ENCODE assay signal across 22 mouse cellular contexts in the genomic region with DNA sequence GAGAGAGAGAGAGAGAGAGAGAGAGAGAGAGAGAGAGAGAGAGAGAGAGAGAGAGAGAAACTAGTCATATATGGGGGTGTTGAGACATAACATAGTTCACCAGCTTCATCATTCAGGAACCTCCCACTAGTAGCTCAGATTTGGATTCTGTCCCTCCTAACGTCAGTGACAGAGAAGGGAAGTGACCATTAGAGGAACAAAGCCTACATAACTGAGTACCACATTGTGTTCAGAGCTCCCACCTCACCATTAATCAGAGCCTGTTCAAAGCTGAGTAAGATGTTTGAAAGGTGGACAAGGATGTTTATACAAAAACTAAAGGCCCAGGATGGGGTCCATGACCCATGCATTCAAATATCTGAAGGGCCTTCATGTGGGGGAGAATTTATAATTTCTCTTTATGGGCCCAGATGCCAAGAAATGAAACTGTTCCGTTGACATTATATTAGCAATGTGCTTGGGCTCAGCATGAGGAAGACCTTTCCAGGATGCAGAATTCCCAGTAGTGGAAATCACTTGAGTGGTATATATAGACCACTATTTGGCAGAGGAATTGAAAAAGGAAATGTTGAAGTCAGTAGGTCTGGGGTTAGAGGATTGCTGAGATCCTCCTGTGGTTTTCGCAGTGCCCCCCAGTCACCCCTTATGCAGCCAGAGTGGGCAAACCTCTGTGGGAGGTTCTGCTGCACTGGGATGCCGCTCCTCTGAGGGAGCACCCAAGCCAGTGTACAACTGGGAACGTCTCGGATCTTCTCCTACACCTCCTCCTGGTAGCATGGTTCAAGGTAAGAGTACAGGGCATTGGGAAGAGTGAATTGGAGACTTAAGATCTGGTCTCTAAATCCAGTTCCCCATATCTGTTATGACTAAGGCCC. TPM values are rescaled to one million over a fixed set of nuclear protein-coding genes. Genes with fewer than 3 reads are reported as not detected.
A peak's percentile ranks its signal among the peaks of the same experiment; 100 is the strongest.
DNase-seq lines count a peak whose midpoint lies in the region; ATAC-seq and TF ChIP-seq lines count a peak whose summit lies in the region.
"Had no signal": no experiment of that assay in that cellular context is flagged by ENCODE, and none has a peak within 500 bp of the region (broad histone marks: within the 10 kb centered on the region; RNA-seq: fewer than 3 reads in every experiment).

No protein-coding gene starts in this region.

- no peak overlapping the region for H3K4me3 ChIP-seq in heart, embryonic 15.5 days
- no peak overlapping the region for H3K4me3 ChIP-seq in left cerebral cortex, adult 2 months
- H3K4me3 ChIP-seq in lung, postnatal 0 days (ENCODE audit: low read depth, low read length) = no peak overlapping the region
- no peak overlapping the region for H3K4me3 ChIP-seq in midbrain, embryonic 14.5 days (replicated peaks; ENCODE audit: low read depth, low read length)
- H3K4me3 ChIP-seq: embryonic facial prominence, embryonic 13.5 days; heart, embryonic 12.5 days; hindbrain, embryonic 13.5 days; limb, embryonic 12.5 days; liver, embryonic 15.5 days; neural tube, embryonic 12.5 days had no signal

- peak; percentile 63 for TF ChIP-seq EP300 in lung, postnatal 0 days (IDR thresholded peaks at IDR 0.05)

- no peaks in the 10 kb centered on the region for H3K9me3 ChIP-seq in heart, embryonic 15.5 days (replicated peaks)
- no peaks in the 10 kb centered on the region for H3K9me3 ChIP-seq in lung, postnatal 0 days (ENCODE audit: low read length)
- H3K9me3 ChIP-seq in midbrain, embryonic 14.5 days (ENCODE audit: control insufficient read depth, low read length) = no peaks in the 10 kb centered on the region
- H3K9me3 ChIP-seq: embryonic facial prominence, embryonic 13.5 days; heart, embryonic 12.5 days; hindbrain, embryonic 13.5 days; limb, embryonic 12.5 days; liver, embryonic 15.5 days; neural tube, embryonic 12.5 days had no signal

- H3K27ac ChIP-seq in heart, embryonic 15.5 days = peak overlapping the region; percentile 36
- H3K27ac ChIP-seq in left cerebral cortex, adult 2 months = peak overlapping the region; percentile 50
- peak overlapping the region; percentile 77 for H3K27ac ChIP-seq in lung, postnatal 0 days (ENCODE audit: low read length)
- no peak overlapping the region for H3K27ac ChIP-seq in midbrain, embryonic 14.5 days (replicated peaks; ENCODE audit: low read depth, low read length)
- H3K27ac ChIP-seq: embryonic facial prominence, embryonic 13.5 days; hindbrain, embryonic 13.5 days; limb, embryonic 12.5 days; liver, embryonic 15.5 days; neural tube, embryonic 12.5 days had no signal

- no peaks in the 10 kb centered on the region for H3K36me3 ChIP-seq in heart, embryonic 15.5 days
- peaks cover 4% of the 10 kb centered on the region; the same call in 1 of the 2 replicates for H3K36me3 ChIP-seq in lung, postnatal 0 days (ENCODE audit: insufficient read depth, low read length)
- no peaks in the 10 kb centered on the region for H3K36me3 ChIP-seq in midbrain, embryonic 14.5 days (ENCODE audit: control insufficient read depth, insufficient read depth, low read length)
- H3K36me3 ChIP-seq: embryonic facial prominence, embryonic 13.5 days; hindbrain, embryonic 13.5 days; limb, embryonic 12.5 days; liver, embryonic 15.5 days had no signal

- 72% methylated on average over 6 of the region's 6 CpGs for WGBS in heart, embryonic 15.5 days
- WGBS in lung, postnatal 0 days = 60% methylated on average over 6 of the region's 6 CpGs
- 88% methylated on average over 6 of the region's 6 CpGs for WGBS in midbrain, embryonic 14.5 days

- DNase-seq in heart, adult 9 months (ENCODE audit: low spot score in 2 of 2) = no peak
- peak in 1 of 2 experiments; percentile 34 for DNase-seq in left cerebral cortex, adult 2 months (ENCODE audit: extremely low spot score in 1 of 2, low spot score in 2 of 2)
- DNase-seq in left cerebral cortex, postnatal 14 days (ENCODE audit: low spot score in 2 of 2) = no peak
- peak; percentile 65 for DNase-seq in lung, postnatal 0 days (ENCODE audit: low spot score)
- DNase-seq in lung, adult 18-20 months = no peak
- DNase-seq in midbrain, embryonic 14.5 days = no peak
- no peak for DNase-seq in spleen, adult 18-20 months
- DNase-seq: adrenal gland, postnatal 10 days; cerebellum, adult 2 months; gastrocnemius, postnatal 10 days; kidney, postnatal 14 days; right cerebral cortex, postnatal 14 days; thymus, postnatal 14 days had no signal

- H3K4me2 ChIP-seq in heart, embryonic 15.5 days = no peak overlapping the region
- no peak overlapping the region for H3K4me2 ChIP-seq in lung, postnatal 0 days (replicated peaks; ENCODE audit: low read depth, low read length)
- H3K4me2 ChIP-seq in midbrain, embryonic 14.5 days (ENCODE audit: low read length) = no peak overlapping the region
- H3K4me2 ChIP-seq: embryonic facial prominence, embryonic 13.5 days; heart, embryonic 12.5 days; hindbrain, embryonic 13.5 days; limb, embryonic 12.5 days; liver, embryonic 15.5 days; neural tube, embryonic 12.5 days had no signal

- peaks cover 42% of the 10 kb centered on the region for H3K4me1 ChIP-seq in heart, embryonic 15.5 days (replicated peaks)
- no peaks in the 10 kb centered on the region; the same call in 1 of the 2 replicates for H3K4me1 ChIP-seq in lung, postnatal 0 days (ENCODE audit: insufficient read depth, low read depth, low read length)
- peaks cover 13% of the 10 kb centered on the region for H3K4me1 ChIP-seq in midbrain, embryonic 14.5 days (ENCODE audit: control insufficient read depth, insufficient read depth, low read length)

- no peak for TF ChIP-seq CTCF in left cerebral cortex, adult 2 months (IDR thresholded peaks at IDR 0.05)
- no peak for TF ChIP-seq CTCF in lung, postnatal 0 days (IDR thresholded peaks at IDR 0.05)

- no peak overlapping the region for H3K9ac ChIP-seq in heart, embryonic 15.5 days
- no peak overlapping the region for H3K9ac ChIP-seq in lung, postnatal 0 days (replicated peaks; ENCODE audit: low read depth)
- no peak overlapping the region for H3K9ac ChIP-seq in midbrain, embryonic 14.5 days (replicated peaks; ENCODE audit: low read length)
- H3K9ac ChIP-seq: embryonic facial prominence, embryonic 13.5 days; heart, embryonic 12.5 days; hindbrain, embryonic 13.5 days; limb, embryonic 12.5 days; liver, embryonic 15.5 days; neural tube, embryonic 12.5 days had no signal

- peaks cover 10% of the 10 kb centered on the region; the same call in 1 of the 2 replicates for H3K27me3 ChIP-seq in heart, embryonic 15.5 days
- no peaks in the 10 kb centered on the region for H3K27me3 ChIP-seq in lung, postnatal 0 days (replicated peaks; ENCODE audit: insufficient read depth, low read length)
- peaks cover 15% of the 10 kb centered on the region for H3K27me3 ChIP-seq in midbrain, embryonic 14.5 days (ENCODE audit: control insufficient read depth, insufficient read depth, low read length)

- ATAC-seq in heart, embryonic 15.5 days (replicated peaks; ENCODE audit: insufficient number of reproducible peaks, insufficient read depth, low FRiP score, low read depth) = no peak
- ATAC-seq in lung, postnatal 0 days = peak; percentile 43
- no peak for ATAC-seq in midbrain, embryonic 14.5 days (ENCODE audit: low FRiP score, low TSS enrichment)
- ATAC-seq: forebrain, embryonic 16.5 days had no signal

- intact Hi-C loops in left cerebral cortex, adult 2 months (cut with DNase I) = no loop called here
- intact Hi-C loops in left cerebral cortex, postnatal 14 days (cut with DNase I) = no loop called here

RNA-seq across cellular contexts. Expression of a gene that starts 1.9 kb away (rescaled TPM):
- polyA plus RNA-seq in heart, embryonic 15.5 days (2015; fragmentation: Nextera tagmentation; extraction: Ambion mirVana) = 2.3 and 2.5 TPM in 2 replicates
- 1 to 10 TPM; 4.1 to 4.5 TPM for total RNA-seq in left cerebral cortex, adult 2 months (2021)
- total RNA-seq in left cerebral cortex, postnatal 14 days (2021) = 1 to 10 TPM; 2.8 TPM
- polyA plus RNA-seq in lung, postnatal 0 days (2015; fragmentation: Nextera tagmentation; extraction: Ambion mirVana) = 85.6 and 94.9 TPM in 2 replicates
- 0.29 and 0.35 TPM in 2 replicates for polyA plus RNA-seq in midbrain, embryonic 14.5 days (2014; fragmentation: Nextera tagmentation; extraction: Ambion mirVana)
- total RNA-seq: monocyte, adult 5-6 weeks had no signal

RNA-seq across cellular contexts. Expression of a gene that starts 11.8 kb away (rescaled TPM):
- polyA plus RNA-seq in heart, embryonic 15.5 days (2015; fragmentation: Nextera tagmentation; extraction: Ambion mirVana) = 5.9 and 6.3 TPM in 2 replicates
- total RNA-seq in left cerebral cortex, adult 2 months (2021) = 1,000 to 10,000 TPM; 1,927 to 1,950 TPM
- total RNA-seq in left cerebral cortex, postnatal 14 days (2021) = 1,000 to 10,000 TPM; 2,700 to 3,013 TPM
- polyA plus RNA-seq in lung, postnatal 0 days (2015; fragmentation: Nextera tagmentation; extraction: Ambion mirVana) = 4.0 and 4.2 TPM in 2 replicates
- polyA plus RNA-seq in midbrain, embryonic 14.5 days (2014; fragmentation: Nextera tagmentation; extraction: Ambion mirVana) = 4.0 and 5.5 TPM in 2 replicates

RNA-seq across cellular contexts. Expression of a gene that starts 13.1 kb away (rescaled TPM):
- 76.9 and 89.3 TPM in 2 replicates for polyA plus RNA-seq in heart, embryonic 15.5 days (2015; fragmentation: Nextera tagmentation; extraction: Ambion mirVana)
- 10 to 100 TPM; 19.6 to 22.5 TPM for total RNA-seq in left cerebral cortex, adult 2 months (2021)
- total RNA-seq in left cerebral cortex, postnatal 14 days (2021) = 10 to 100 TPM; 28.8 to 34.2 TPM
- 256 and 260 TPM in 2 replicates for polyA plus RNA-seq in lung, postnatal 0 days (2015; fragmentation: Nextera tagmentation; extraction: Ambion mirVana)
- 24.8 and 42.8 TPM in 2 replicates for polyA plus RNA-seq in midbrain, embryonic 14.5 days (2014; fragmentation: Nextera tagmentation; extraction: Ambion mirVana)
- total RNA-seq: monocyte, adult 5-6 weeks had no signal

RNA-seq across cellular contexts. Expression of a gene that starts 14.6 kb away (rescaled TPM):
- polyA plus RNA-seq in heart, embryonic 15.5 days (2015; fragmentation: Nextera tagmentation; extraction: Ambion mirVana) = 9.0 and 10.2 TPM in 2 replicates
- total RNA-seq in left cerebral cortex, adult 2 months (2021) = 10 to 100 TPM; 17.1 to 18.8 TPM
- 10 to 100 TPM; 14.4 to 19.2 TPM for total RNA-seq in left cerebral cortex, postnatal 14 days (2021)
- polyA plus RNA-seq in lung, postnatal 0 days (2015; fragmentation: Nextera tagmentation; extraction: Ambion mirVana) = 7.7 and 9.9 TPM in 2 replicates
- polyA plus RNA-seq in midbrain, embryonic 14.5 days (2014; fragmentation: Nextera tagmentation; extraction: Ambion mirVana) = 8.6 and 12.3 TPM in 2 replicates

RNA-seq across cellular contexts. Expression of a gene that starts 51.8 kb away (rescaled TPM):
- polyA plus RNA-seq in heart, embryonic 15.5 days (2015; fragmentation: Nextera tagmentation; extraction: Ambion mirVana) = 9.5 and 14.8 TPM in 2 replicates
- total RNA-seq in left cerebral cortex, adult 2 months (2021) = 10 to 100 TPM; 21.4 to 26.7 TPM
- 10 to 100 TPM; 19.2 to 28.3 TPM for total RNA-seq in left cerebral cortex, postnatal 14 days (2021)
- polyA plus RNA-seq in lung, postnatal 0 days (2015; fragmentation: Nextera tagmentation; extraction: Ambion mirVana) = 12.1 and 12.2 TPM in 2 replicates
- 32.5 and 42.9 TPM in 2 replicates for polyA plus RNA-seq in midbrain, embryonic 14.5 days (2014; fragmentation: Nextera tagmentation; extraction: Ambion mirVana)

Comparison
In these comparisons a context has a peak if more than half of its experiments do, and no peak if none do; other contexts are left out.
1. RNA of a gene that starts 1.9 kb away (polyA plus RNA-seq): 85.6 to 94.9 TPM in lung, postnatal 0 days; 2.3 to 2.5 TPM in heart, embryonic 15.5 days and 0.29 to 0.35 TPM in midbrain, embryonic 14.5 days; every median in the first group is over 10 times any median in the second.